Mouse (Mus musculus) cerebellum, postnatal 14 days (tissue): ENCODE data around the gene Creb3.
A peak's percentile ranks its signal among the peaks of the same experiment; 100 is the strongest.
"Not testable (repeated sequence)": the region's sequence is repeated elsewhere in the genome, so short reads cannot be mapped to it uniquely, and the experiment has no call there.

Experiments
- DNase-seq, 2 experiments: peaks; one replicate each; pipeline ENCODE4 v3.0.0; 2021; ENCODE audit warnings: mixed read lengths in 2 of 2

The Creb3 gene

DNA sequence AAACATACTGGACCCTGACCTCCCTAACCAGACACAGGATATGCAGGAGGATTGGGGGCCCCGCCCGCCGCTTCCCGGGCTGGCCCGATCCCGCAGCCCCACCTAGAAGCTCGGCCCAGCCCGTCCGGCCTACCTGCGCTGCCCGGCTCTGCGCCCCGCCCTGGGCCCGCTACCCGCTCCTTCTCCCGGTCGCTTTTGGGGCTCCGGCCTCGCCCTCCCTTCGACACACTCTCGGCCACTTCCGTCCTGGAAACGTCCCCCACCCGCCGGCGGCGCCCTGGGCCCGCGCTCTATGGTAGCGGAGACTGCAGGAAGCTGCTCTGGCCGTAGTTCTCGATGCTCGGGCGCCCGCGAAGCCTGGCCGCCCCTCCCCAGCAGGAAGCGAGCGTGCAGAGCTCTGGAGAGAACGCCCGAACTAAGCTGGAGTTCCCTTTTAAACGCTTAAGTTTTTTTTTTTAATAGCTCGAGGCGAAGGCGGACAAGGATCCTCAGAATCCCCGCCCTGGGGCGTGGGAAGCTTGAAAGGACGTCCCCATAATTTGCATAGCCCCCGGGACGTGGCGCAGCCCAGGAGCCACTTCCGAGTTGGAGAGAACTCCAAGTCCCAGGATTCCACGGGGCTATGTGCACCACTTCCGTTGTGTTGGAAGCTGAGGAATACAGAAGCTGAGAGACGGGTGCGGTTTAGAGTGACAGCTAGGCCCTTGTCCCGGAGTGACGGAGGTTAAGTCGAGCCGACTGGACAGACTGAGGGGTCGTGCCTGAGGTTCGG, at the start of gene Creb3, which contains the start of gene Tln1:
TSS of gene Creb3 (plus strand) at position 336 of the 772 bp plus-strand sequence.
TSS of gene Tln1 (minus strand) at position 695 of the 772 bp plus-strand sequence.
- DNase-seq = peak; percentile 93 to 95

DNA sequence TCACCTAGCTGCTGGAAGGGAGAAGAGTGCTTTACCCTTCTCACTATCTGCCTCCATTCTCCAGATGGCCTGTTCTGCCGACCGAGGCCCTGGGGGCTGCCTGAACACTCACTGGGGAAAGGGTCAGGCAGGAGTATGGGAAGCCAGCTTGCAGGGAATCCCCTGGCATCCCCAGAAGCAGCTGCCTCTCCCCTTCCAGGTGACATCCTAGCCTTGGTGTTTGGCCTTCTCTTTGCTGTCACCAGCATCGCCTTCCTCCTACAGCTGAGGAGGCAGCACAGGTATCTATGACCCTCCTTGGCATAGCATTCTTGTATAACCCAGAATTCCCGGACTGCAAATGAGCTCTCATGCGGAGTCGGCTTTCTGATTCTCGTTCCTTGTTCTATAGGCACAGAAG, 49.5 kb upstream of the Creb3 start:
- no peak for DNase-seq

DNA sequence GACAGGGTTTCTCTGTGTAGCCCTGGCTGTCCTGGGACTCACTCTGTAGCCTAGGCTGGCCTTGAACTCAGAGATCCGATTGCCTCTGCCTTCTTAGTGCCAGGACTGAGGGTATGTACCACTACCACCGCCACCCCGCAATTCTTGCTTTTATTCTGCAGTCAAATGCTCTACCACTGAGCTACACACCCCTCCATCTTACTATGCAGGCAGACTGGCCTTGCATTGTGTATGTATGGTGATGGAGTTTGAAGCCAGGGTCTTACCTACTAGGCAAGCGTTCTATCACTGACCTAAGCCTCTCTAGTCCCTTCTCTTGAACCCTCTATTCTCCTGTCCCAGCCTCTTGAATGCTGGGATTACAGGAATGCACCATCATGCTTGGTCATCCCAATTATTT, 48.8 kb upstream of the Creb3 start:
- DNase-seq = no peak

DNA sequence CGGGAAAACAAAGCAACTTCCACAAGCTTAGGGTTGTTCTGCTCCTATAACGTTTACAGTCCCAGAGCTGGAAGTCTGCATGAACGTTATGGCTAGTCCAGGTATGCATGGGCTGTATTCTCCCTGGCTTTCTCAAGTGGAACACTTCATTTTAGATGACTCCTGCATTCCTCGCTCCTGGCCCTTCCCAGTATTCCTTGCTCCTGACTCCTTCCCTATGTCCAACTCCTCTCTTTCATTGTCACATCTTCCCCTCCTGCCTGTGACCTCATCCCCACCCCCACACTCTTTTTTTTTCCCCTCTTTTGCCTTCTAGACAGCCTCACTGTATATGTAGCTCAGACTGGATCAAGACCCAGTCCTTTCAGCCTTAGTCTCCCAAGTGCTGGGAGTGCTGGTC, 48.3 kb upstream of the Creb3 start:
- no peak for DNase-seq

DNA sequence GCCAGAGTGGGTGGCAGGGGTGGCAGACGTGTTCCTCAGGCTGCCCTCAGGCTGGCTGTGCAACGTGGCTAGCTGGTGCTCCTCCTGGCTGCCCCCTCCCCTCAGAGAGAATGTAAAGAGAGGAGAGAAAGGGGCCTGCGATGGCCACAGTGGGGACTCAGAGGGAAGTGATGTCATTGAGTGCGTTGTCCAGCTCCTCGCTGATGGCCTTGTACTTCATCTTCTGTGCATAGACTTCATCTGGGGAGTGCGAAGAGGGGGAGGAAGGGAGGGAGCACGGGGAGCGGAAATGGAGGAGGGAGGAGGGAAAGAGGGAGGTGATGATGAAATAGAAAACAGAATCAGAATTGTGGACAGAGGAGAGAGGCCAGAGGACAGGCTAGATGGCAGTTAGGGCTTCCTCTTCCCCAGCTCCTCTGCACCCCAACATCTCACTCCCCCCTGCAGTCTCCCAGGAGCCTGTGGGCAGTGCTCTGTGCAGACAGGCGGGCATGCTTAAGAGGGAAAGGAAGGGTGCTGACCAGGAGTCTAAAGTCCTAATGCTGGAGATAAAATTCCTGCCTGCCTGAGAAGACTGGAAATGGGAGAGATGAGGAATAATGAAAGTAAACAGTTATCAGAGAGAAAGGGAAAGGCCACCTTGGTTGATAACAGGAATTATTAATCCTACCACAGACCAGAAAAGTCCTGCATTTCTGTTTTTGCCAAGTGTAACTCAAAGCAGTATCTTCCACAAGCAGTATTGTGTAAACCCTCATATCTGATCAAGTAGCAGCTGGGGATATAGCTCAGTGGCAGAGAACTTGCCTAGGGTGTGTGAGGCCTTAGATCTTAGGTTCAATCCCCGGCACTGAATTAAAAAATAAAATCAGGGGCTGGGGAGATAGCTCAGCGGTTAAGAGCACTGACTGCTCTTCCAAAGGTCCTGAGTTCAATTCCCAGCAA, 46.1 kb upstream of the Creb3 start:
- DNase-seq = no peak

DNA sequence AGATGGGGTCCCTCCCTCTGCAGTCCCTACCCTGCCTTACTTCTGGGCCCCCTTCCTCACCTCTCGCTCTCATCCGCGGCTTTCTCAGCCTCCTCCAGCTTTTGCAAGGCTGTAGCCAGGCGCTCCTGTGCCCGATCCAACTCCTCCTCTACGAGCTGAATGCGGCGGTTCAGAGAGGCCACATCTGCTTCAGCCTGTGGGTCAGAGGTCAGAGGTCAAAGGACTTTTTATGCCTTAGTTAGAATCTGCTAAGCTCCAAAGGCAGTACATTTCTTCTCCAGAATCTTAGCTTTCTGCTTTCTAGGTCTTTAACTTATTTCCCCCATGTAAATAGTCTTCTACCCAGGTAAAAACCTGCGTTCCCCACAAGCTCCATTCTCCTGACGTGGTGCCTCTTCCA, 42.6 kb upstream of the Creb3 start:
- no peak for DNase-seq

DNA sequence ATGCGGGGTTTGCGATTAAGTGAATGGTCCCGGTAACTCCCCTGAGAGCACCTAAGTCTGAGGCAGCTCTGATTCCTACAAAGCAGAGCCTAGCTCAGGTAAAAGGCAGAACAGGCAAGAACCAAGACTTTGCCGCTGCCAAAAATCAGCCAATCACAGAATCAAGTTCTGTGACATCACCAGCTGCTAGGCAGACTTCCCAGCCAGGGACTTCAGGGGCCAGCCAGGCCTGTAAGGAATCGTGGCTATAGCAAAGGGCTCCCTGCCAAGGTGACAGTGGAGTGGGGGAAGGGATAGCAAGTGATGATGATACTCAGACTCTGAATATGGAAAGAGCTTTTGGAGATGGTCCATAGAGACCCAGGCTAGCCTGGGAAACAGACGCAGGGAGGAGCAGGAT, 42.2 kb upstream of the Creb3 start:
- peak; percentile 97 for DNase-seq

DNA sequence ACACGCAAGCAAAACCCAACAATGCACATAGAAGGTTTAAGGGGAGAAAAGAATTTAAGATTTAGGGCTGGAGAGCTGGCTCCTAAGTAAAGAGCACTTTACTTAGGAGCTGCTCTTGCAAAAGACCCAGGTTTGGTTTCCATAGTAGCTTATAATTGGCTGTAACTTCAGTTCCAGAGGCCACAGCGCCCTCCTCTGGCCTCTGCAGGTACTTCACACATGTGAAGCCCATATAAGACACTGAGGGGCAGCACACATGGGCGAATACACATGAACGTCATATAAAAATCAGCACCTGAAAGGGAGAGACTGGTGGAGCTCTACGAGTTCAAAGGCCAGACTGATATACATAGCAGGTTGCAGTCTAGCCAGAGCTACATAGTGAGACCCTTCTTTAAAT, 34.3 kb upstream of the Creb3 start:
- DNase-seq = peak in 1 of 2 experiments; percentile 39

DNA sequence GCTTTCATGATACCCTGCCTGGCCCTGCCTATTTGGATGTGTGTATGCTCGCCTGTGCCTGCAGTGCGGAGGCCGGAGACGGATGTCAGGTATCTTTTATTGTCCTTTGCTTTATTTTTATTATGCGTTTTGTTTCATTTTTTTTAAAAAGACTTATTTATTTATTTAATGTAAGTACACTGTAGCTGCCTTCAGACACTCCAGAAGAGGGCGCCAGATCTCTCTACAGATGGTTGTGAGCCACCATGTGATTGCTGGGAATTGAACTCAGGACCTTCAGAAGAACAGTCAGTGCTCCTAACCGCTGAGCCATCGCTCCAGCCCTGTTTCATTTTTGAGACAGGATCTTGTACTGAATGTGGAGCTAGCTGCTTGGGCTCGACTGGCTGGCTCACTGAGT, 33.6 kb upstream of the Creb3 start:
- DNase-seq = peak in 1 of 2 experiments; percentile 49

DNA sequence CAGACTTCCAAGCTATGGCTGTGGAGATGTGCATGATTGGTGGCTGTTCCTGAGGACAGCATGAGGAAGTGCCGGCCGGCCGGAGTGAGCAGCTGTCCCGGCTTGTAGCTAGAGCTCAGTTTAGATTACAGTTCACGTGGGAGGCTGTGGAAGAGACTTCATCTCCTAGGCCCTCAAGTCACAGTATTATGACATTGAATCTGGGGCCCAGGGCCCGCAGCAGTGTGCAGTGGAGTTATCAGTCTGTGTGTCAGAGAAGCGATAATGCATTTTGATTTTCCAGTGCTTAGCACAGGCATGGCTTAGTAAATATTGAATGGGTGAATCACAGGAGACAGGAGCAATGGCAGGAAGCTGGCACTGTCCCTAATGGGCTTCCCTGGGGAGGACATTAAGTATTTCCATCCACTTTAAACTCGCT, 32.0 kb upstream of the Creb3 start:
- no peak for DNase-seq

DNA sequence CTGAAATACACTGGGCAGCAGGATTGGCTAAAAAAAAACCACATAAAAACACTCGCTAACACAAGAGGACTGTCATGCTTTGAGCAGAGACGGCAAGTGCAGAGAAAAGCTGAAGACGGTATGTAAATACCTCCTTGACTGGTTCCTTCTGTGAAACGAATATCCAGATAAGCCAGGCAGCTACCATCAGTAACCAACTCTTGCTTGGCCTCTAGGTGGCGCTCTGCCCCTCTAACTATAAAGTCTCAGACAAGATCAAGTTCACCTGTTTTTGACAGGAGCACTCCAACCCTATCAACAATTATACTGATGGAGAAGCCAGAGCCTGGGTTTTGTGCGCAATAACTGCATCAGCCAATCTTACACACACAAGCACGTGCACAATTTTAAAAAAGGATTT, 31.6 kb upstream of the Creb3 start:
- peak; percentile 78 to 87 for DNase-seq

DNA sequence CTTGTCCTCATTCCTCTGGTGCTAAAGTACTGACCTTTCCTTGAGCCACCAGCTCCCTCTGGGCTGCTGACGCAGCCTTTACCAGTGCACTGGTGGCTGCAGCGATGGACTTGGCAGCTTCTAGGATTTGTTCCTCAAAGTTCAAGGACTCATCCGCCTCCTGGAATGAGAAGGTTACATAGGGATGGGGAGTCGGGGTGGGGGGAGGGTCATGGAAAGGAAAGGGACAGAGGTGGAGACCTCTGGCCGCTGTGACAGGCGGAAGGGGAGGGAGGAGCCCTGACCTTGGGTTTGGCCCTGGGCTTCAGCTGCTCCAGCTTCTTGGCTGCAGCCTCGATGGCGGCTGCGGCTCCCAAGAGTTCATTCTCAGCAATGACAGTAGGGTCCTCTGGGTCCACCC, 28.9 kb upstream of the Creb3 start:
- no peak for DNase-seq

DNA sequence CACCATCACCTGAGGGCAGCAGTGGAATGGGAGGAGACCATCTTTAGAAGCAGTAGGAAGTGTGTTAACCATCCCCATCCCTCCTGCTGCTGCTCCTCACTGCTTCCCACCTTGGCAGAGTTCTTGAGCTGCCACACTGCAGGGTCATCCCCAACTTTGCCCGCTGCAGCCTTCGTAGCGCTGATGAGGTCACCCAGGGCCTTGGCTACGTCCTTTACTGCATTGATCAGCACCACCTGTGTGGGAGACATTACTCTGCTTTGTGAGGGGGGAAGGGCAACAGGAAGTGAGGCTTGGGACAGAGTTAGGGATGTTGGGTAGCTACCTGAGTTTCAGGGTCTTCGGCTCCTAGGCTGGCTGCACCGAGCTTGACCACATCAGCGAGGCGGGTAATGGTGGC, 26.5 kb upstream of the Creb3 start:
- no peak for DNase-seq

DNA sequence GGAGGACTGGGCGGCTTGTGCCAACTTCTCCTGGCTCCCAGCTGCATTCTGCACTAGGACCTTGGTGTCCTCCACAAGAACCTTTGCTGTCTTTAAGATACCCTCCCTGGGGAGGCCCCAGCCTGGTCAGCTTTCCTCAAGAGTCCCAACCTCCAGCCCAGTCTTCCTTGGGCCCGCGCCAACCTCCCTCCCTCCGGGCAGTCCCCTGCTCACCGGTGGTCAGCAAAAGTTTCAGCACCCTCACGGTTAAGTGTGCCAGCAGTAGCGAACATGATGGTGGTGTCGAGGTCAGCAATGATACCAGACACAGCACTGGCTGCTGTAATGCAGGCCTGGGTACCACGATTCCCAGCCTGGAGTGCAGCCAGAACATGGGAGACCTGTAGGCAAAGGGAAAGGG, 26.1 kb upstream of the Creb3 start:
- DNase-seq = no peak

DNA sequence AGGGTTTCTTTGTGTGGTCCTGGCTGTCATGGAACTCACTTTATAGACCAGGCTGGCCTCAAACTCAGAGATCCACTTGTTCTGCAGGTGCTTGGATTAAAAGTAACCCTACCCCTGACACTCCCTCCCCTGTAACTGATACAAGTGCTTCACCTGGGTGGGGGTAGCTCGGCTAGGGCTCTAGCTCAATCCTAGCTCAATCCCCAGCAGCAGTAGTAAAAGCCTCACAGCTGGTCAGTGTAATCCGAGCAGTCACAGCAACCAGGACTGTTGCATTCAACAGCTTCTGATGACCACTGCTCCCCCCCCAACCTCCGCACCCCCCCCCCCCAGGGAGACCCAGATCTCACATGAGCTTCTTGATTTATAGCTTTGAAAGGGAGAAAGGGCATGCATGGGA, 20.1 kb upstream of the Creb3 start:
- no peak for DNase-seq

DNA sequence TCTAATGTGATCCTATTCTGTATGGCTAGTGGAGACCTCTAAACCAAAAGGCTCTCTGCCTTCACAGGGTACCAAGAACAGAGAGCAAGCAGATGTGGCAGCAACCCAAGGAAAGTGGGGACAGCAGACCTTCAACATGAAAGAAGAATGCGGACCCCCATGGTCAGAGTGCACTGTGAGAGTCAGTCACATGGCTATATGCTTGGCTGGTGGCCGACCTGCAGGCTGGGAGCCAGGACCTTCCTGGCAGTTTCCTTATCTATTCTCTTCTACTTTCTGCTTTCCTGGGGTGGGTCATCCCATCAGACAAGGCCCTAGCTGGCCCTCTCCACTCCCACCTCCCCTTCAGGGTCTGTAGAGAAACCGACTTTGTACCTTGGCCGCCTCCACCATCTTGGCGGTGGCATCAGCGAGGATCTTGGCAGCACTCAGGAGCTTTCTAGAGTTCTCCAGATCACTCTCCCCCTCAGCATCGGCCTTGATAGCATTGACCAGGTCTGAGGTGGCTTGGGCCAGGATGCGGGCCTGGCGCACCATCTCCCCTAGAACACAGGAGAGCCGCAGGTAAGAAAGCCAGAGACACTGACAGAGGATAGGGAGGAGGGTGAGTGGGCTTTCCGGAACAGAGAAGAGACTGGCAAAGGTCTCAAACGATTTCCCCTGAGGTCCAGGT, 15.6 kb upstream of the Creb3 start:
- no peak for DNase-seq

DNA sequence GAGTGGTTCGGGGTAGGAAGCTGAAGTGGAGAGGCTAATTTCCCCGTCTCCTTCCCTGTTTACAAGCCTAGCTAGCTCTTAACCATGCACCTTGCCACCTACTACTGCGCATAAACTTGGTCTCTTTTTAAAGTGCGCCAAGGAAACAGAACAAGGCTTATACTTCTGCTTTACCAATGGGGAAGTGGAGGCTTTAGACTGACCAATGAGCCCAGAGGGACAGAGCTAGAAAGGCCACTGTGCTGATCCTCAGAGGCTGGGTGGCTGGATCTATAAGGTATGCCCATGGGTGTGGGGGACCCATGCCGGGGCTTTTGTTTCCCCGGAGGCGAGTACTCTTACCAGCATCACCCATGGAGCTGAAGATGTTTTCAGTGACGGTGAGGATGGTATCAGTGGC, 15.0 kb upstream of the Creb3 start:
- DNase-seq = no peak

DNA sequence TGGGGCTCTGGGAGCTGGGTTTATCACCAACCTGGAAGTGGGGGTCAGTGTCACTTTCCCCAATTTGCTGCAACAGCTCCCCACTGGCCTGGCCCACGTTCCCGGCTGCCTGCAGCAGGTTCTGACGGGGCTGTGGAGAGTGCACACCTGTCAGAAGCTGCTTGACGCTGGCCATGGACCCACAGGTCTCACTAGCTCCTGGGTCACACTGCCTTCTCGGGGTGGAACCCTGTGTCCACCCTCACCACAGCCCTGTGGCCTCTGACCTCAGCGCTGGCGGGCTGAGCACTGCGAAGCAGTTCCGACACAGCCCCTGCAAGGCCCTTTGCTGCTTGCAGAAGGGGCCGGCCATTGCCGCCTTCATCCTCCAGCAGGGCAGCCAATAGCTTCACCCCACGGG, 13.1 kb upstream of the Creb3 start:
- no peak for DNase-seq

DNA sequence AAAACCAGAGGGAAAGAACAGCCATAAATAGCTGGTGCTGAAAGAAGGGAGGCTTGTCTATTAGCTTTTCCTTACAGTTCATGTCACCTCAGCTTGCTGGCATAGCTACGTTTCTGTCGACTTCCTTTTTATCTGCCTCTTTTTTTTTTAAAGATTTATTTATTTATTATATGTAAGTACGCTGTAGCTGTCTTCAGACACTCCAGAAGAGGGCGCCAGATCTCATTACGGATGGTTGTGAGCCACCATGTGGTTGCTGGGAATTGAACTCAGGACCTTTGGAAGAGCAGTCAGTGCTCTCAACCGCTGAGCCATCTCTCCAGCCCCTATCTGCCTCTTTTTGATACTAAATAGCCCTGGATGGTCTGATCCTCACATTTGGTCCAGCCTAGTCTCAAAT, 10.3 kb upstream of the Creb3 start:
- not testable (repeated sequence) for DNase-seq

DNA sequence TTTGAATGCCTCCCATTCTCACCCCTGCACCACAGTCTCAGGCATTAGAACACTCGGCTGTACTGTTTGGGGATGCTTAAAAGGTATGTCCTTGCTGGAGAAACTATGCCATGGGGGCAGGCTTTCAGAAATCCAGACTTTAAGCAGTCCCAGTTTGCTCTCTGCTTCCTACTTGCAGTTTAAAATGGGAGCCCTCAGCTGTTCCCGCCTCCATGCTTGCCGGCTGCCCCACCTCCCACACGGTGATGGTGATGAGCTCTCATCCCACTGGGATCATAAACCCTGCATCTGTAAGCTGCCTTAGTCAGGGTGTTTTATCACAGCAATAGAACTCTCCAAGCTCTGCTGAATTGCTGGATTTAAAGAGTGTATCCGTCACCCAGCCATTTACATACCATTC, 9.7 kb upstream of the Creb3 start:
- no peak for DNase-seq

DNA sequence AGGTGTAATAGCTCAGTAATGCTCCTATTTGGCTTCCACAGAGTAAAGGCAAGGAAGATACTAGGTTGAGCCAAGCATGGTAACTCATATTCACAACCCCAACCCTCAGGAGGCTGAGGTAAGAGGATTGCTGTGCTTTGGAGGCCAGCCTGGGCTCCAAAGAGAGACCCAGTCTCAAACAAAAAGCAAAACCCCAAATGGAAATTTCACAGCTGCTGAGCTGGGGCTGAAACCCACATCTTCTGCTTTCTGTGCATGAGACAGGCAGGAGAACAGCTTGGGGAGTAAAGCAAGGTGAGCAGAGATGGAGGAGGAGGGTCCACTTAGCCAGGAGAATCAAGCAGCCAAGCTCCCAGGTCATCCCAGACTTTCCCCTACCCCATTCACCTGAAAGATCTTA, 8.2 kb upstream of the Creb3 start:
- DNase-seq = no peak

DNA sequence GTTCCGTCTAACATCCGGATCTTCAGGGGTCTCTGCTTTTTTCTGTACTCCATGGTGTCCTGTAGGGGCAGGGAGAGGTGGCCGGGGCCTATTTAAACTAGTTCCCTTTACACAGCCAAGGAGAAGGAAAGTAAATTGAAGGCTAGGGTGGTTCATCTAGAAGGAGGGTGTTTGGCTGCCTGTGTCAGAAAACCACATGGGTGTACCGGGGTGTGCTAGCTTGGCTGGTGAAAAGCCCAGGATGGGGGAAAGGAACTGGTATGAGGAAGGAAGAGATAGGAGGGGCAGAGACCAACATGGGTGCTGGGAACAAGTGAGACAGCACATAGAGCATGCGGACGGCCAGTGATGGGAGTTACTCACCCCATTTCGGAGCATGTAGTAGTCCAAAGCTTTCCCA, 6.2 kb upstream of the Creb3 start:
- DNase-seq = no peak

DNA sequence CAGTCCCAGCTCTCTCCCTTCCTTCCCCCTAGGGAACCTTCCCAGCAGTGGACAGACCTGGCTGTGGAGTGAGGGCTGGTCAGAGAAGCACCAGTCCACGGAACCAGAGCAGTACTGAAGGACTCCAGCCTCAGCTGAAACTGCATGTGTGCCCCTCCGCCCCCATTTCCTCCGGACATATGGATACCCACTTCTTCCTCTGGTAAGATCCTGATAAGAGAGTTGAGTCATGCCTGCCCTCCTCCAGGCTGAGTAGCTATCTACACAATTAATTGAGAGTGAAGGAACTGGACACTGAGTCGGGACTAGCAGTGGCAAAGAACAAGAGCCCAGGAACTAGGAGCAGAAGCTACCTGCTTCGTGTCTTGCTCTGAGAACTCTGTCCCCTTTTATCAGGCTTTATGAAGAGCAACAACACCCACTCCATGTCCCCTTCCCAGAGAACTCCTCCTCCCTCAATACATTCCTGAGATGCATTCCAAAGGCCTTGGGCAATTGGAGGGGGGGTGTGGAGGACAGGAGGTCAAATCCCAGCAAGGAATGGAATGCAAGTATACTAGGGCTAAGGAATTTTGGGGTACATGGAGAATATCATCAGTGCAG, 4.0 kb upstream of the Creb3 start:
- no peak for DNase-seq
